Mouse (Mus musculus): Measurements from ENCODE around the gene Stxbp5. TPM values are rescaled to one million over a fixed set of nuclear protein-coding genes. Genes with fewer than 3 reads are reported as not detected.
"Not testable (repeated sequence)": the region's sequence is repeated elsewhere in the genome, so short reads cannot be mapped to it uniquely, and the experiment has no call there.

Stxbp5 gene
- polyA plus RNA-seq, 1 experiment from 2014 or later: 2.8 TPM

- WGBS: 86% methylated on average over 4 of the region's 4 CpGs
- Histone ChIP-seq H3K4me3 (ENCODE audit: low read depth, low read length) (no peak overlapping the region), H3K36me3 (ENCODE audit: control insufficient read depth, insufficient read depth, low read length) (no peaks in the 10 kb centered on the region; the same call in 1 of the 2 replicates), H3K4me1 (replicated peaks; ENCODE audit: control insufficient read depth, insufficient read depth) (no peaks in the 10 kb centered on the region), H3K27ac (replicated peaks) (no peak overlapping the region), H3K9me3 (ENCODE audit: control insufficient read depth, low read length) (no peaks in the 10 kb centered on the region), H3K9ac (ENCODE audit: low read length) (no peak overlapping the region), H3K4me2 (replicated peaks; ENCODE audit: low read depth) (no peak overlapping the region), H3K27me3 (ENCODE audit: control insufficient read depth, insufficient read depth, low read length) (no peaks in the 10 kb centered on the region)
- TF ChIP-seq CTCF (IDR thresholded peaks at IDR 0.05; ENCODE audit: low read depth) (no peak), EP300 (optimal IDR thresholded peaks at IDR 0.05) (no peak)
- DNase-seq (ENCODE audit: low spot score): no peak
- no peak for ATAC-seq (ENCODE audit: low FRiP score, low TSS enrichment)
Measured at GRCm38 (mm10) chr10:9888655-9889054, 12.2 kb downstream of the Stxbp5 start.

- WGBS: 93% methylated on average over 5 of the region's 5 CpGs
- not testable (repeated sequence) for H3K9ac ChIP-seq (ENCODE audit: low read length); H3K9me3 ChIP-seq (ENCODE audit: control insufficient read depth, low read length); H3K36me3 ChIP-seq (ENCODE audit: control insufficient read depth, insufficient read depth, low read length); H3K4me3 ChIP-seq (ENCODE audit: low read depth, low read length); H3K27me3 ChIP-seq (ENCODE audit: control insufficient read depth, insufficient read depth, low read length); H3K4me1 ChIP-seq (replicated peaks; ENCODE audit: control insufficient read depth, insufficient read depth); H3K4me2 ChIP-seq (replicated peaks; ENCODE audit: low read depth); H3K27ac ChIP-seq (replicated peaks); DNase-seq (ENCODE audit: low spot score)
- ATAC-seq (ENCODE audit: low FRiP score, low TSS enrichment): 0 out of 2 replicates have a peak, but pooled peaks have one; percentile 45
Measured at GRCm38 (mm10) chr10:9881781-9882320, 19.0 kb downstream of the Stxbp5 start.

- no peak for ATAC-seq (ENCODE audit: low FRiP score, low TSS enrichment)
- TF ChIP-seq EP300 (optimal IDR thresholded peaks at IDR 0.05) (no peak), CTCF (IDR thresholded peaks at IDR 0.05; ENCODE audit: low read depth) (no peak)
- no peaks in the 10 kb centered on the region for H3K27me3 ChIP-seq (ENCODE audit: control insufficient read depth, insufficient read depth, low read length)
- no peak overlapping the region for H3K27ac ChIP-seq (replicated peaks)
- DNase-seq (ENCODE audit: low spot score): no peak
- WGBS: 56% methylated on average over 6 of the region's 6 CpGs
- no peaks in the 10 kb centered on the region for H3K4me1 ChIP-seq (replicated peaks; ENCODE audit: control insufficient read depth, insufficient read depth)
- H3K4me3 ChIP-seq (ENCODE audit: low read depth, low read length): no peak overlapping the region
- H3K9me3 ChIP-seq (ENCODE audit: control insufficient read depth, low read length): no peaks in the 10 kb centered on the region
- no peak overlapping the region for H3K4me2 ChIP-seq (replicated peaks; ENCODE audit: low read depth)
- H3K36me3 ChIP-seq (ENCODE audit: control insufficient read depth, insufficient read depth, low read length): no peaks in the 10 kb centered on the region
- no peak overlapping the region for H3K9ac ChIP-seq (ENCODE audit: low read length)
Measured at GRCm38 (mm10) chr10:9880070-9880728, 20.7 kb downstream of the Stxbp5 start.

GRCm38 (mm10) chr10:9878821-9879489 is 21.9 kb downstream of the Stxbp5 start:
- Histone ChIP-seq H3K4me1 (replicated peaks; ENCODE audit: control insufficient read depth, insufficient read depth) (no peaks in the 10 kb centered on the region), H3K9ac (ENCODE audit: low read length) (no peak overlapping the region), H3K4me3 (ENCODE audit: low read depth, low read length) (no peak overlapping the region), H3K4me2 (replicated peaks; ENCODE audit: low read depth) (no peak overlapping the region), H3K9me3 (ENCODE audit: control insufficient read depth, low read length) (no peaks in the 10 kb centered on the region), H3K27ac (replicated peaks) (no peak overlapping the region), H3K27me3 (ENCODE audit: control insufficient read depth, insufficient read depth, low read length) (no peaks in the 10 kb centered on the region), H3K36me3 (ENCODE audit: control insufficient read depth, insufficient read depth, low read length) (no peaks in the 10 kb centered on the region)
- 89% methylated on average over 6 of the region's 6 CpGs for WGBS
- TF ChIP-seq CTCF (IDR thresholded peaks at IDR 0.05; ENCODE audit: low read depth) (no peak), EP300 (optimal IDR thresholded peaks at IDR 0.05) (no peak)
- ATAC-seq (ENCODE audit: low FRiP score, low TSS enrichment) (no peak), DNase-seq (ENCODE audit: low spot score) (no peak)

GRCm38 (mm10) chr10:9875905-9876304 is 25.0 kb downstream of the Stxbp5 start:
- Histone ChIP-seq H3K36me3 (ENCODE audit: control insufficient read depth, insufficient read depth, low read length) (no peaks in the 10 kb centered on the region), H3K4me3 (ENCODE audit: low read depth, low read length) (no peak overlapping the region), H3K27ac (replicated peaks) (no peak overlapping the region), H3K27me3 (ENCODE audit: control insufficient read depth, insufficient read depth, low read length) (no peaks in the 10 kb centered on the region), H3K4me1 (replicated peaks; ENCODE audit: control insufficient read depth, insufficient read depth) (no peaks in the 10 kb centered on the region), H3K4me2 (replicated peaks; ENCODE audit: low read depth) (no peak overlapping the region), H3K9ac (ENCODE audit: low read length) (no peak overlapping the region), H3K9me3 (ENCODE audit: control insufficient read depth, low read length) (no peaks in the 10 kb centered on the region)
- no peak for TF ChIP-seq CTCF (IDR thresholded peaks at IDR 0.05; ENCODE audit: low read depth)
- TF ChIP-seq EP300 (optimal IDR thresholded peaks at IDR 0.05): no peak
- ATAC-seq (ENCODE audit: low FRiP score, low TSS enrichment) (no peak), DNase-seq (ENCODE audit: low spot score) (no peak)
- WGBS: 86% methylated on average over 3 of the region's 3 CpGs

GRCm38 (mm10) chr10:9872143-9872542 is 28.7 kb downstream of the Stxbp5 start:
- Histone ChIP-seq H3K9ac (ENCODE audit: low read length) (no peak overlapping the region), H3K36me3 (ENCODE audit: control insufficient read depth, insufficient read depth, low read length) (no peaks in the 10 kb centered on the region), H3K27ac (replicated peaks) (no peak overlapping the region), H3K27me3 (ENCODE audit: control insufficient read depth, insufficient read depth, low read length) (no peaks in the 10 kb centered on the region), H3K4me3 (ENCODE audit: low read depth, low read length) (no peak overlapping the region), H3K4me2 (replicated peaks; ENCODE audit: low read depth) (no peak overlapping the region), H3K4me1 (replicated peaks; ENCODE audit: control insufficient read depth, insufficient read depth) (no peaks in the 10 kb centered on the region), H3K9me3 (ENCODE audit: control insufficient read depth, low read length) (no peaks in the 10 kb centered on the region)
- ATAC-seq (ENCODE audit: low FRiP score, low TSS enrichment) (no peak), DNase-seq (ENCODE audit: low spot score) (no peak)
- 65% methylated on average over 2 of the region's 2 CpGs for WGBS
- TF ChIP-seq CTCF (IDR thresholded peaks at IDR 0.05; ENCODE audit: low read depth) (peak; percentile 63), EP300 (optimal IDR thresholded peaks at IDR 0.05) (no peak)

Data from stomach, postnatal 0 days (tissue).